Mouse (Mus musculus) lung, postnatal 36 days (tissue): Measurements from ENCODE around the gene Plin3.
A peak's percentile ranks its signal among the peaks of the same experiment; 100 is the strongest.

Experiments
- DNase-seq: peaks from one replicate; pipeline ENCODE4 v3.0.0; 2022; ENCODE audit warnings: mixed read lengths

The Plin3 gene

GRCm38 (mm10) chr17:56292531-56293222 lies at the start of gene Plin3:
Gene Plin3, minus strand, starts transcription at chr17:56292873.
- no peak for DNase-seq

- DNase-seq = peak; percentile 45
Measured at GRCm38 (mm10) chr17:56340717-56341116, 48.0 kb upstream of the Plin3 start.

- DNase-seq = peak; percentile 70
Measured at GRCm38 (mm10) chr17:56338909-56339308, 46.2 kb upstream of the Plin3 start.

- no peak for DNase-seq
Measured at GRCm38 (mm10) chr17:56337791-56338190, 45.1 kb upstream of the Plin3 start.

GRCm38 (mm10) chr17:56337190-56337589 lies 44.5 kb upstream of the Plin3 start:
- DNase-seq = peak; percentile 78

GRCm38 (mm10) chr17:56332987-56333386 lies 40.3 kb upstream of the Plin3 start:
- DNase-seq = no peak

GRCm38 (mm10) chr17:56331256-56331655 lies 38.6 kb upstream of the Plin3 start:
- no peak for DNase-seq

GRCm38 (mm10) chr17:56330345-56330744 lies 37.7 kb upstream of the Plin3 start:
- DNase-seq = no peak

GRCm38 (mm10) chr17:56329267-56329666 lies 36.6 kb upstream of the Plin3 start:
- no peak for DNase-seq

- peak; percentile 25 for DNase-seq
Measured at GRCm38 (mm10) chr17:56326153-56327147, 33.8 kb upstream of the Plin3 start.

- DNase-seq = peak; percentile 99
Measured at GRCm38 (mm10) chr17:56325450-56326152, 32.9 kb upstream of the Plin3 start, which contains the start of gene Kdm4b. Gene Kdm4b, plus strand, starts transcription at chr17:56326062.

- DNase-seq = no peak
Measured at GRCm38 (mm10) chr17:56324419-56324818, 31.7 kb upstream of the Plin3 start.

- DNase-seq = peak; percentile 38
Measured at GRCm38 (mm10) chr17:56309191-56309945, 16.7 kb upstream of the Plin3 start.

GRCm38 (mm10) chr17:56308088-56308487 lies 15.4 kb upstream of the Plin3 start:
- peak; percentile 54 for DNase-seq

GRCm38 (mm10) chr17:56305826-56306225 lies 13.2 kb upstream of the Plin3 start:
- DNase-seq = peak; percentile 28

- DNase-seq = no peak
Measured at GRCm38 (mm10) chr17:56305156-56305555, 12.5 kb upstream of the Plin3 start.

- no peak for DNase-seq
Measured at GRCm38 (mm10) chr17:56304718-56305117, 12.0 kb upstream of the Plin3 start.

GRCm38 (mm10) chr17:56303847-56304586 lies 11.3 kb upstream of the Plin3 start:
- peak; percentile 97 for DNase-seq

- DNase-seq = peak; percentile 77
Measured at GRCm38 (mm10) chr17:56303160-56303846, 10.6 kb upstream of the Plin3 start, which contains the start of gene Uhrf1. Gene Uhrf1, plus strand, starts transcription at chr17:56303321.

GRCm38 (mm10) chr17:56302363-56302996 lies 9.8 kb upstream of the Plin3 start:
- DNase-seq = no peak
